Mouse (Mus musculus): ENCODE results near the gene Mta2.

- TF ChIP-seq CTCF (IDR thresholded peaks at IDR 0.05; ENCODE audit: control insufficient read depth, insufficient read depth, insufficient replicate concordance, low read depth, low read length) (no peak), POLR2A (IDR thresholded peaks at IDR 0.05; ENCODE audit: control insufficient read depth, low read depth, low read length) (no peak)
Observed at GRCm38 (mm10) chr19:8946929-8947328, 5.3 kb downstream of the Mta2 start.
